Mouse (Mus musculus) CH12.LX (cell line): ENCODE measurements around the gene Gm17349. TPM values are rescaled to one million over a fixed set of nuclear protein-coding genes. Genes with fewer than 3 reads are reported as not detected.

Experiments used
- DNase-seq: peaks from one replicate; pipeline ENCODE4 v3.0.0-alpha.2; 2013; ENCODE audit errors: extremely low read depth
- H3K27ac ChIP-seq: 2 replicates; pipeline ENCODE4 v1.5.1; 2012; ENCODE audit warnings: low read depth, mild to moderate bottlenecking, control low read depth, moderate library complexity; ENCODE audit not compliant: insufficient read depth
- H3K27me3 ChIP-seq: replicated peaks from 2 replicates; pipeline ENCODE3; 2012; ENCODE audit warnings: inconsistent platforms
- H3K36me3 ChIP-seq, 2 experiments: replicated peaks in 1 of 2; 2 replicates each; pipeline versions ENCODE3 to v1.6.1; 2012; ENCODE audit warnings: inconsistent platforms in 1 of 2, low read length in 1 of 2, mild to moderate bottlenecking in 1 of 2, mixed read lengths in 1 of 2, moderate library complexity in 1 of 2; ENCODE audit not compliant: control insufficient read depth in 1 of 2, insufficient read depth in 1 of 2
- H3K4me1 ChIP-seq, 2 experiments: 2 replicates each; pipeline ENCODE4 v1.6.1; 2012; ENCODE audit warnings: inconsistent platforms in 1 of 2, moderate library complexity in 1 of 2; ENCODE audit not compliant: insufficient read depth in 2 of 2, control insufficient read depth in 1 of 2
- H3K4me2 ChIP-seq: 2 replicates; pipeline ENCODE4 v1.6.1; 2012; ENCODE audit warnings: low read depth, mild to moderate bottlenecking, control low read depth; ENCODE audit not compliant: poor library complexity, insufficient read depth, severe bottlenecking
- H3K4me3 ChIP-seq, 3 experiments: fragments of 150-350 bp in 1 of 3; sonication (generic) in 1 of 3; replicated peaks in 1 of 3; 2 replicates each; pipeline versions ENCODE3 to v1.5.1; 2011 to 2012; ENCODE audit warnings: low read depth in 2 of 3, low read length in 2 of 3, mild to moderate bottlenecking in 2 of 3, moderate library complexity in 2 of 3, control low read depth in 1 of 3, improper control_type of control experiment in 1 of 3, inconsistent platforms in 1 of 3, mixed read lengths in 1 of 3; ENCODE audit not compliant: poor library complexity in 1 of 3
- H3K79me2 ChIP-seq: replicated peaks from 2 replicates; pipeline ENCODE4 v1.6.1; 2012; ENCODE audit warnings: mild to moderate bottlenecking, moderate library complexity; ENCODE audit not compliant: control insufficient read depth, poor library complexity, insufficient read depth, severe bottlenecking; ENCODE audit errors: extremely low read depth
- H3K9ac ChIP-seq: 2 replicates; pipeline ENCODE4 v1.6.1; 2012; ENCODE audit warnings: low read depth, mild to moderate bottlenecking, control low read depth, moderate library complexity; ENCODE audit not compliant: insufficient read depth
- H3K9me3 ChIP-seq: replicated peaks from 2 replicates; pipeline ENCODE3; 2012; ENCODE audit warnings: low read length, inconsistent platforms, mixed read lengths
- BHLHE40 ChIP-seq: IDR thresholded peaks from 2 replicates; pipeline ENCODE4 v1.6.1; 2011; ENCODE audit warnings: mild to moderate bottlenecking, low read depth, low read length, improper control_type of control experiment
- CHD1 ChIP-seq: IDR thresholded peaks from 2 replicates; pipeline ENCODE4 v1.6.1; 2012; ENCODE audit warnings: low read depth, low read length, improper control_type of control experiment, inconsistent platforms
- CHD2 ChIP-seq: IDR thresholded peaks from 2 replicates; pipeline ENCODE4 v1.6.1; 2011; ENCODE audit warnings: low read length, improper control_type of control experiment
- E2F4 ChIP-seq: IDR thresholded peaks from 2 replicates; pipeline ENCODE4 v1.6.1; 2011; ENCODE audit warnings: low read depth, low read length, improper control_type of control experiment; ENCODE audit not compliant: insufficient replicate concordance
- ELF1 ChIP-seq: IDR thresholded peaks from 2 replicates; pipeline ENCODE4 v1.6.1; 2014; ENCODE audit warnings: low read depth, mild to moderate bottlenecking, inconsistent platforms, low read length, improper control_type of control experiment
- EP300 ChIP-seq: IDR thresholded peaks from 2 replicates; pipeline ENCODE4 v1.6.1; 2011; ENCODE audit warnings: low read length, improper control_type of control experiment
- ETS1 ChIP-seq: conservative IDR thresholded peaks from 2 replicates; pipeline ENCODE4 v1.6.1; 2012; ENCODE audit warnings: low read depth, mild to moderate bottlenecking, inconsistent platforms, low read length, improper control_type of control experiment, moderate library complexity
- GABPA ChIP-seq: IDR thresholded peaks from 2 replicates; pipeline ENCODE4 v1.6.1; 2012; ENCODE audit warnings: low read depth, low read length, improper control_type of control experiment, inconsistent platforms; ENCODE audit not compliant: insufficient replicate concordance
- HCFC1 ChIP-seq: IDR thresholded peaks from 2 replicates; pipeline ENCODE4 v1.6.1; 2012; ENCODE audit warnings: low read depth, mild to moderate bottlenecking, inconsistent platforms, low read length, improper control_type of control experiment
- IRF4 ChIP-seq: IDR thresholded peaks from 2 replicates; pipeline ENCODE4 v1.6.1; 2014; ENCODE audit warnings: low read depth, mild to moderate bottlenecking, inconsistent platforms, low read length, improper control_type of control experiment
- JUN ChIP-seq: IDR thresholded peaks from 2 replicates; pipeline ENCODE4 v1.6.1; 2011; ENCODE audit warnings: low read depth, mild to moderate bottlenecking, low read length, improper control_type of control experiment, moderate library complexity; ENCODE audit not compliant: insufficient read depth
- KAT2A ChIP-seq: IDR thresholded peaks from 2 replicates; pipeline ENCODE4 v1.6.1; 2012; ENCODE audit warnings: low read length, improper control_type of control experiment, inconsistent platforms; ENCODE audit not compliant: insufficient replicate concordance
- MAX ChIP-seq: IDR thresholded peaks from 2 replicates; pipeline ENCODE4 v1.6.1; 2011; ENCODE audit warnings: low read length, improper control_type of control experiment
- MXI1 ChIP-seq: IDR thresholded peaks from 2 replicates; pipeline ENCODE4 v1.6.1; 2011; ENCODE audit warnings: mild to moderate bottlenecking, low read depth, low read length, improper control_type of control experiment
- NELFE ChIP-seq: IDR thresholded peaks from 2 replicates; pipeline ENCODE4 v1.6.1; 2011; ENCODE audit warnings: low read depth, low read length, improper control_type of control experiment
- NRF1 ChIP-seq: IDR thresholded peaks from 2 replicates; pipeline ENCODE4 v1.6.1; 2014; ENCODE audit warnings: low read depth, mild to moderate bottlenecking, inconsistent platforms, low read length, improper control_type of control experiment, moderate library complexity
- PAX5 ChIP-seq: IDR thresholded peaks from 2 replicates; pipeline ENCODE4 v1.6.1; 2012; ENCODE audit warnings: low read length, inconsistent platforms, mixed read lengths
- POLR2AphosphoS2 ChIP-seq: IDR thresholded peaks from 2 replicates; pipeline ENCODE4 v1.6.1; 2011; ENCODE audit warnings: low read depth, low read length, improper control_type of control experiment
- RAD21 ChIP-seq: IDR thresholded peaks from 2 replicates; pipeline ENCODE4 v1.6.1; 2011; ENCODE audit warnings: low read depth, mild to moderate bottlenecking, low read length, improper control_type of control experiment, moderate library complexity
- RCOR1 ChIP-seq: conservative IDR thresholded peaks from 2 replicates; pipeline ENCODE4 v1.6.1; 2012; ENCODE audit warnings: low read depth, mild to moderate bottlenecking, inconsistent platforms, low read length, improper control_type of control experiment
- SIN3A ChIP-seq: IDR thresholded peaks from 2 replicates; pipeline ENCODE4 v1.6.1; 2012; ENCODE audit warnings: low read length, improper control_type of control experiment, inconsistent platforms
- TBP ChIP-seq: conservative IDR thresholded peaks from 2 replicates; pipeline ENCODE4 v1.6.1; 2011; ENCODE audit warnings: low read depth, low read length, improper control_type of control experiment
- TCF12 ChIP-seq: IDR thresholded peaks from 2 replicates; pipeline ENCODE4 v1.6.1; 2014; ENCODE audit warnings: low read depth, mild to moderate bottlenecking, inconsistent platforms, low read length, improper control_type of control experiment
- USF1 ChIP-seq: IDR thresholded peaks from 2 replicates; pipeline ENCODE4 v1.6.1; 2014; ENCODE audit warnings: low read depth, mild to moderate bottlenecking, inconsistent platforms, low read length, improper control_type of control experiment
- ZC3H11A ChIP-seq: IDR thresholded peaks from 2 replicates; pipeline ENCODE4 v1.6.1; 2012; ENCODE audit warnings: low read depth, mild to moderate bottlenecking, inconsistent platforms, low read length, improper control_type of control experiment
- ZKSCAN1 ChIP-seq: IDR thresholded peaks from 2 replicates; pipeline ENCODE4 v1.6.1; 2012; ENCODE audit warnings: low read depth, inconsistent platforms, low read length, improper control_type of control experiment, borderline replicate concordance
- ZMIZ1 ChIP-seq: IDR thresholded peaks from 2 replicates; pipeline ENCODE4 v1.6.1; 2012; ENCODE audit warnings: low read depth, mild to moderate bottlenecking, inconsistent platforms, low read length, improper control_type of control experiment
- ZNF384 ChIP-seq: IDR thresholded peaks from 2 replicates; pipeline ENCODE4 v1.6.1; 2012; ENCODE audit warnings: low read depth, low read length, improper control_type of control experiment, inconsistent platforms
- dilution Hi-C: fragments of 300-500 bp; cut with MboI; formaldehyde crosslinking; loops from 2 replicates; pipeline ENCODE4 v1.14.3; 2020; ENCODE audit warnings: low sequenced_read_pairs; ENCODE audit not compliant: extremely low pct_unique_long_range_greater_than_20kb, extremely low pct_ligation_motif_present
- in situ Hi-C: fragments of 300-500 bp; cut with MboI; formaldehyde crosslinking; loops from 3 replicates; pipeline ENCODE4 v1.14.3; 2019; ENCODE audit warnings: low sequenced_read_pairs, low pct_ligation_motif_present, low pct_unique_long_range_greater_than_20kb, mixed read lengths
- polyA plus RNA-seq: library from polyadenylated mRNA; unstranded; fragments of >175 nt; gene quantifications from 2 replicates; pipeline ENCODE4 v1.2.1, GENCODE M21; 2012; ENCODE audit warnings: low read depth; ENCODE audit not compliant: insufficient read length
- total RNA-seq, 2 experiments: library from RNA; depleted of rRNA; stranded (reverse); fragments of 300-350 nt in 1 of 2; fragments of >200 nt in 1 of 2; gene quantifications; 2 replicates each; pipeline ENCODE4 v1.2.3; 2012 to 2014

Gm17349 gene
- total and polyA plus RNA-seq, 3 experiments: 2.1 TPM; not detected in 2

DNA sequence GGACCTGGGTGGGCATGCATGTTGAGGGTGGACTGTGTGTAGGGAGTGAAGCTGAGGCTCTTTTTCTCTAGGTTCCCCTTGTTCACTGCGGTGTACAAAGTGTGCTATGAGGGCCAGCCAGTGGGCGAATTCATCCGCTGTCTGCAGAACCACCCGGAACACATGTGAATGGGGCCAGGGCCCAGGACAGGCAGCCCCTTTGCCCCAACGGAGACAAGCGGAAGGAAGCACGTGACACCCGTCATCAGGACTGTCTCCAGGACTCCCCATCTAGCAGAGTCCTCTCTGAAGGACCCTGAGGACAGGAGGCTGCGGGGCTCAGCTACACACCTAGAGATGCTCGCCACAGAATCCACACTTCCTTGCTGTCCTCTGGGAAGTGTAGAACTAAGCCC, 17.8 kb upstream of the Gm17349 start:
- H3K4me2 ChIP-seq: no peak overlapping the region
- H3K9ac ChIP-seq: no peak overlapping the region
- H3K27me3 ChIP-seq: no peaks in the 10 kb centered on the region
- in situ Hi-C loops (no loop called here), dilution Hi-C loops (no loop called here)
- H3K4me3 ChIP-seq: no peak overlapping the region
- TF ChIP-seq RCOR1: no peak
- no peak for TF ChIP-seq RAD21
- TF ChIP-seq E2F4: no peak
- no peak for TF ChIP-seq POLR2AphosphoS2
- TF ChIP-seq ZKSCAN1: no peak
- TF ChIP-seq USF1: no peak
- TF ChIP-seq BHLHE40: no peak
- no peak for TF ChIP-seq TCF12
- no peak for TF ChIP-seq TBP
- no peak for TF ChIP-seq MXI1
- TF ChIP-seq KAT2A: no peak
- no peak for TF ChIP-seq ZC3H11A
- no peak for TF ChIP-seq ZNF384
- no peak for TF ChIP-seq HCFC1
- TF ChIP-seq MAX: no peak
- TF ChIP-seq CHD2: no peak
- no peak for TF ChIP-seq ETS1
- no peak for TF ChIP-seq JUN
- no peak for TF ChIP-seq CHD1
- peaks cover 7 to 54% of the 10 kb centered on the region in 2 experiments for H3K36me3 ChIP-seq
- no peaks in the 10 kb centered on the region for H3K9me3 ChIP-seq
- peaks cover 11% of the 10 kb centered on the region; the same call in 1 of the 2 replicates for H3K79me2 ChIP-seq
- no peak for DNase-seq
- H3K27ac ChIP-seq: no peak overlapping the region
- H3K4me1 ChIP-seq: peaks cover 4 to 21% of the 10 kb centered on the region in 2 experiments; a peak in 2 of 4 replicates

DNA sequence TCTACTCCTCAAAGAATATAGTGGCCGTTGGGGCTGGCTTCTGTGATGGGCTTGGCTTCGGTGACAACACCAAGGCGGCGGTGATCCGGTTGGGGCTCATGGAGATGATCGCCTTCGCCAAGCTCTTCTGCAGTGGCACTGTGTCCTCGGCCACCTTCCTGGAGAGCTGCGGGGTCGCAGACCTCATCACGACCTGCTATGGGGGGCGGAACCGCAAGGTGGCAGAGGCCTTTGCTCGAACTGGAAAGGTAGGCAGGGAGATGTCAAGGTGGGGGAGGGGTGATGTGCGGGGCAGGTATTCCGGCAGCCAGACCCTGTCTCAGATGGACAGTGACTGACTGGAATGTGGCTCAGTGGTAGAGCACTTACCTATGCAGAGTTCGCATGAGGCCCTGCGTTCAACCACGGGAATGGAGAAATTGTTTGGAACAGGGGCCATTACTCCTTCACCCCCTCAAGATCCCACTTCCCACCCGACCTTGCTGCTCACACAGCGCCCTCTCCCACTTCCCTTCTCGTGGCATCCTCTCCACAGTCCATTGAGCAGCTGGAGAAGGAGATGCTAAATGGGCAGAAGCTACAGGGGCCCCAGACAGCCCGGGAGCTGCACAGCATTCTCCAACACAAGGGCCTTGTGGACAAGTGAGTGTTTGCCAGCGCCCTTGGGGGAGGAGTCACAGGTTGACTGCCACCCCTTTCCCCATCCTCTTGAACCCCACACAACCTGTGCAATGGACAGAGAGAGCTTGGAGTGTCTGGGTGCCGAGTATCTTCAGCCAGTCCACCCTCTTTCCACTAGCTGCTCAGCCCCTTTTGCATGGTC, 16.8 kb upstream of the Gm17349 start:
- Histone ChIP-seq H3K79me2 (peaks cover 11% of the 10 kb centered on the region; the same call in 1 of the 2 replicates), H3K4me2 (no peak overlapping the region), H3K27me3 (no peaks in the 10 kb centered on the region), H3K4me1 (peaks cover 4 to 17% of the 10 kb centered on the region in 2 experiments; a peak in 2 of 4 replicates), H3K9ac (no peak overlapping the region), H3K36me3 (peaks cover 0 to 55% of the 10 kb centered on the region in 2 experiments), H3K27ac (no peak overlapping the region), H3K4me3 (no peak overlapping the region), H3K9me3 (no peaks in the 10 kb centered on the region)
- dilution Hi-C loops: no loop called here
- no peak for DNase-seq
- TF ChIP-seq NELFE (no peak), POLR2AphosphoS2 (no peak), MAX (no peak), SIN3A (no peak), IRF4 (no peak), ZNF384 (no peak), PAX5 (no peak), GABPA (no peak), EP300 (no peak), NRF1 (no peak), MXI1 (no peak), ETS1 (no peak), E2F4 (no peak), RCOR1 (no peak), ELF1 (no peak), ZMIZ1 (no peak), CHD2 (no peak), KAT2A (no peak), RAD21 (no peak)
- in situ Hi-C loops: no loop called here
